Mouse (Mus musculus) T-helper 1 cell (primary cell): ENCODE measurements around the gene Omg.

Experiments used
- in situ Hi-C: fragments of 300-600 bp; cut with MboI, MseI; formaldehyde crosslinking; loops from one replicate; pipeline ENCODE4 v1.15.1; 2025; ENCODE audit warnings: high pct_unique_total_duplicates

Omg gene

DNA sequence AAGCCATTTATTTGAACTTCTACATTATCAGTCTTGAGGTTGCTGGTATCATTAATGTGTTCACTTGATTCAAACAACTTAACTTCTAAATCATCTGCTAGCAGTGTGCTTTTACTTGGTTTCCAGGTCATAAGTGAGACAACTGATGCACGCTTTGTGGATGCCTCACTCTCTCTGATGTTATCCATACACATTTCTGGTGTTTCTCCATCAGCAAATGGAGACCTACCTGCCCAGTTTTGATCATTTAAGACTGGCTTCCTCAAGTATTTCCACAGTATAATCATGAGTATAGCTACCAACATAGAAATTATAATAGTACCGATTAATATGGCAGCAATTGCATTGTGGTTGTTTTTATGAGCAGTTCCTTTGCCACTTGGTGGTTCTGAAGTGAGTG lies 11.9 kb upstream of the Omg start:
- in situ Hi-C loops, result no loop called here

DNA sequence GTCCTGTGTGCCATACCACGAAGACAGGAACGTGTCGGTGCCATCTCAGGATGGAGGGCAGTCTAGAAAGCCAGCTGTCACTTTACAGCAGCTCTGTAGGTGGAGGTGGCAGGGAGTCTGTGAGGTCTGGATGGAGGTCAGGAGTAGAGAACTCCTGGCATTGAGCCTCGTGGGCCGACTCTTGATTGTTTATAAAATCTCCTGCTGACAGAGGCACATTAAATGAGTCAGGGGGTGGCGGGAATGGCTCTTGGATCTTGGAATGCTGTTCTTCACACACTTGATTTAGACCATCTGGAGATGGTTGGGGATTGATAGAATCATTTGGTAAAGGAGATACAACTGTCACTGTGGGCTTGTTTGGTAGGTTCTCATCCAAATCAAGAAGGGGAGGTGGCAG lies 11.4 kb upstream of the Omg start:
- in situ Hi-C loops, result no loop called here

DNA sequence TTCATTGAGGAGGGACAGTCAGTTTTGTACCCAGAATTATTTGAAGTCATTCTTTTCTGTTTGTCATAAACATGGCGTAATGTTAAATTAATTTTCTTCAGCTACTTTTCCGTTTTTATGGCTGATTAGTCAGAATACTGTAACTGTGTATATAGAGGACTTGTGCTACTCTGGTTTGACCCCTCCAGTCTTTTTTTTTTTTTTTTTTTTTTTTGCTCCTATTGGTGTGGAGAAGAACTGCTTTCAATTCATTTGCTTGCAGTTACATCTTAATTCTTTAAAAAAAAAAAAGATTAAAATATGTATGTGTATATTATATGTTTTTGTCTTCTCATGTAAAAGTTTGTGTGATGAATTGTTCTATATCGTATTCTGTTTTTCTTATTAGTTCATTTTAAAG lies 8.1 kb upstream of the Omg start:
- in situ Hi-C loops, result no loop called here

DNA sequence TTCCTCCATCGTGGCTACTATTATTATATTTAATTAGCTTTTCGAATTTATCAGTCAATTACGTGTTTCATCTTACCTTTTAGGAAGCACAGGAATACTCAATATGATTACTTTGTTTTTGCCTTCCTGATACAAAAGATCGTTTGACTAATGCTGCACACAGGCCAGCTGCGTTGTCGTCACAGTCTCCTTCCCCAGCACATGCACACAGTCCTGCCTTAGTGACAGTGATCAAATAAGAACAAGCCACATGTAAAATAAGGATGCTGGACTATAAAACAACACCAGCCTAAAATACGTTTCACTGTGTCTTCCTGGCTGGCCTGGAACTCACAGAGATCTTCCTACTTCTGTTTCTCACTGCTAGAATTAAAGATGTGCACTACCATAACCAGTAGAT lies 622 bp upstream of the Omg start:
- in situ Hi-C loops, result no loop called here

DNA sequence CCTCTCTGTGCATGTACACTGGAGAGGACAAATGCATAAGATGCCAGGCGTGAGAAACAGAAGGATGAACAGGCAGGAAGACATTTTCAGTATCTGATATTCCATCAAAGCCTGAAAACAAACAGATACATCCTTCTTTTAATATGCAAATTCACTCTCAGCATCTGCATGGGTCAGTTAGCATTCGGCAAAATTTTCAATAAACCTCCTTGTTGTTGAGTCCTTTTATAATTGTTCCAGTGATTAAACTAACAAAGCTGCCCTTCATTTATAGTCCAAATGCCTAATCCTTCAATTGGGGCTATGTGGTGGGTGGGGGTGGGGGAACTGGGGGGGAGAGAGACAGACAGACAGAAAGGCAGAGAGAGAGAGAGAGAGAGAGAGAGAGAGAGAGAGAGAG lies 967 bp downstream of the Omg start:
- in situ Hi-C loops, result no loop called here

DNA sequence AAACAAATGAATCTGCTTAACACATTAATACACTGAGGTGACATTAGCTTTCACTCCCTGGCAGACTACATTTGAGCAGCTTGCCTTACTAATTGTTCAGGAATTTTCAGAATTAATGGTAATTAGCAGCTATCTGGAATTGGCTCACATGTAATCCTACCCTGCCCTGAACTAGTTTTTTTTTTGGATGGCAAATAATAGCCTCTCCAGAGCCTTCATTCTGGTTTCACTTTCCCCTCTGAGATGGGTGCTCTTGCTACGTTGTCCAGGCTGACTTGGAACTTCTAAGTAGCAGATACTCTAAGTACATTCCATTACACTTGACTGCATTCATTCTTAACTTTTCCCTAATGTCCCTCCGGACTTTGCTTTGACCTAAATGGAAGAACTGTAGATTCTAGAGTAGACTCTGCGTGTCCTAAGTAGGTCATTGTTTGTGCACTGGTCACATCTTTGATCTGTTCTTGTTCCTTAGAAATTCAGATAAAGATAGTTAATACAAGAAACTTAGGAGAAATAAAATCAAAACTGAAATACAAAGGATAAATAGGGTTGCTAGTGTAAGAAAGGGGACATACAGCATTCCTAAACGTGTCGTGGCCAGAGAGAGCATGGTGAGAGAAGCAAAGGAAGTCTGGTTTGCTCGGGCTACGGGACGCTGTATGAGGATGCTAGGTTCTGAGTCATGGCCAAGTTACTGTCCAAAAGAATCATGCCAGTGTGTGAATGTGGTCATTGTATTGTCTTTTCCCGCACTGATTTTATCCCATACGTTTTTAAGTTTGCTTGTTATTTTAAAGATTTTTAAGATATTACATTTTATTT lies 8.7 kb downstream of the Omg start:
- in situ Hi-C loops, result no loop called here

DNA sequence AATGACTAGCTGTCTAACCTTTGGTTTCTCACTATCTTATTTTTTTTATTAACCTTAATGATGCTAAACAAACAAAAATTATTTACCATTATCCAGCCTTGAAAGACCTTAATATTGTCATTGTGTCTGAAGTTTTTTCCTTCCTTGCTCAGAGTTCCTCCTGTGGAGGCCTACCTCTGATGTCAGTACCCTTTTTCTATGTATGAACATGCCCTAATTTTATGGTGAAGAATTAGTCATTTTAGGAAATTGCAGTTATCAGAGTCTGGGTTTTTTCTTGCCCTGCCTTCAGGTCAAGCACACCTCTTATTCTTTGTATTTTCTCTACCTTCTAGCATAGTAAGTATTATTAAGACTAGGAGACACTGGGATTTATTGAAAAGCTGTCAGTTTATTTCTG lies 19.2 kb downstream of the Omg start:
- in situ Hi-C loops, result no loop called here

DNA sequence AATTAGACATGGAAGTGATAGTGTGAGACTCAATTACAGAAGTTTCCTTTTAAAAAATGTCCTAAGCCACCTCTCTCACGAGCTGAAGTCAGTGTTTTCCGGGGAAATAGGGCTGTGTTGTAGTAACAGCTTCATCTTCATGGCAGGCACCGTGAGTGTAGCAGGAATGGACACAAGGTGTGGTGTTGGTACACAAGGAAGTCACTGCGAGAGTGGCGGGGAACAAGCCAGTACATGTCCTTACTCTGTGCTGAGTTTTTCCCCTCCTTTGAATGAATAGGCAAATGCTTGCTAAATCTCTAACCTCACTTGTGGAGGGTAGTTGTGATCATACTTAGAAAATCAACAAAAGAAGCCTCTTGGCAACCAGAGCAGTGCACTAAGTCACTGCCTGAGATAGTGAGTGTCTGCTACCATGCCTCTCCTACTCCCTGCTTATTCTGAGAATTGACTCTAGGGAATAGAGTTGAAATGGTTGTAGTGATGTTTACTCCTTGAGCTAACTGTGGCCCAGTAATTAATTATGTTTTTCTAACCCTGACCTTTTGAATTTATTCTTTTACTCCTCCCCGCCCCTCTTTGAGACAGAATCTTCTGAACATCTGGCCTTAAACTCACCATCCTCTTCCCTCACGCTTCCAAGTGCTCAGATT lies 19.9 kb downstream of the Omg start:
- in situ Hi-C loops, result no loop called here

DNA sequence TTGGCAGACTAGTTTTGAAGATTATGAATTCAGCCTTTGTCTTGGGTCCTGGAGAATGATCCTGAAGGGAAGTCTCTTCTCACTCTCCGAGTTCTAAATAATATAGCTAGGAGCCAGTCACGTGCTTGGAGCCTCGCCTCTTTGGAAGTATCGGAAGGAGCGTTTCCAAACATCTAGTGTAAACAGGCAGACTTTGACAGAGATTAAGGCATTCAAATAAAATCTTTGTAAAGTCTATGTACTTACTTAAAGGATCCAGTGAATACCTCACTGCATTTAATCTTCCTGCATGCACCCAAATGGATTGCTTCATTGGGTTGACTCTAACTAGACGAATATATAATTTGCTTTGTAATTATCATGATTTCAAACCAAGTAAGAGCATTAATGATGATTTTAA lies 20.5 kb downstream of the Omg start:
- in situ Hi-C loops, result no loop called here

DNA sequence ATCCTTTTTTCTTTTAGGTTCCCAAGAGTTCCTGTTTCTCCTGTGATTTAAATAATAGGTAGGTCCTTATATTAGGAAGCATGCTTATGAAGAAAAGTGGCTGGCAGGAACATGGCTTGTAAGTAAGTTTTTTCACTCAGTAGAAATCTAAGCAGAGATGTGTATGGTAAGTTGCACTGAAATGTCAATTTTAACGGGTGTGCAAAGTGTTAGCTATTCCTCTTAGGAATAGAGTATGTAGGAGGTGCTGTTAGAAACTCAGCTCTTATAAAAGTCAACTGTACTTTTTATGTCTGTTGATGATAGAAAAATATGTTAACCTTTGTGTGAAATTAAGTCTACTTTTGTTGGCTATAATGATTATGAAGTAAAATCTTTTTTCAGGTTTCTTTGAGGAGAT lies 35.8 kb downstream of the Omg start:
- in situ Hi-C loops, result no loop called here

DNA sequence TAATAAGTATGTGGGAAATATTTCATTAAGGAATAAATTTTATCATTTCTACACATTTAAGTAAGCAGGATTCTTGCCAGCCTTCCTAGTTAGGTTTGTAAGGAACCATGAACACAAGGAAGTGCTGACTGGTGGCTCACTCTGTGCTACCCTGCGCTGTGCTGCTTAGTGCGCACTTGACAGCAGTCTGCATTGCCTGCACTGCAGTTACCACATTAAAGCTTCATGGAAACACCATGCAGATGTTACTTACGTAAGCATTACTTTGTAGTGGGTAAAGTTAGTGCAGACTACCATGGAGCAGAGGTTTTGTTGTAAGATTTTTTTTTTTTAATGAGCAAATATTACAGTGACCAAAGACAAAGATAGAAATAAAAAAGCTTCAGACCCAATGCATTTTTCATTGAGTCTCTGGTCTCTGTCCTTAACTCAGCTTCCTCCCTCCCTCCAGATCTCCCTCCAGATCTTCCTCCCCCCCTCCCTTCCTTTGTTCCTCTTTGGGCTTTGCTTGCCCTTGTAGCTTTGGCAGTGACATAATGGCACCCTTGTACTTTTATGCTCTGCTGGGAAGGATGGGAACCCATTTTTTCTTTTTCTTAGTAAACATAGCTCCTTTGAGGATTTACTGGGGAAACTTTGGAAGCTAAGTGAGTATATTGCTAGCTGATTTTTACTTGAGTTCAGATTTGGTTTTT lies 43.0 kb downstream of the Omg start:
- in situ Hi-C loops, result no loop called here

DNA sequence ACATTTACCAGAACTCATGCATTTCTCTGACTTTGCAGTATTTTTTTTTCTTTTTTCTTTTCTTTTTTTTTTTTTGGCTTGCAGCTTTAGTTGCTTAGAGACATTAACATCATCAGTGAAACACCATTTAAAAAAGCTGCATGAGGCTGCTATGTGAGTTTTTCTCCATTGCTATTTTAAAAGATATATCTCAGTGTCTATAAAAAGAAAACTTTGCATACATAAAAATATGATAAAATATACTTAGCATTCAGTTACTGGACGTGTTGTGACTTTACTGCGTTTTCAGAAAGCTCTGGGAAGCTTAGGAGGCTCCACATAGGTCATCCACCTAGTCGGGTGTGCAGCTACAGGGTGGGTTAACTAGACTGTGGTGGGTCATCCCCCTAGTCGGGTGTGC lies 44.0 kb downstream of the Omg start:
- in situ Hi-C loops, result no loop called here

DNA sequence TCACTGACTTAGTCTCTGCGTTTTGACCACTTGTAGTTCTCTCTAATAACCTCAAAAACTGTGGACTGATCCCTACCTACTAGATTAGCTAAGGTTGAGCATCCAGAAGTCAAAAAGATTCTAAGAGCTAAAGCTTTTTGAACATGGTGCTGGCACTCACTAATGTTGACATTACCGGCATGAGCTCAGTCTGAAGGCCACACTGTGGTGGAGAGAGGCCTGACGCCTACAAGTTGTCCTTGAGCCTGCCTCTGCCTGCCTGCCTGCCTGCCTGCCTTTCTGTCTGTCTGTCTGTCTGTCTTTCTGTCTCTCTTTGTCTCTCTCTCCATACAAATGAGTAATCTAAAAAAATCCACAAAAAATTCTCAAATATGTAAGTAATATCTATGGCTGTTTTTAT lies 46.0 kb downstream of the Omg start:
- in situ Hi-C loops, result no loop called here

DNA sequence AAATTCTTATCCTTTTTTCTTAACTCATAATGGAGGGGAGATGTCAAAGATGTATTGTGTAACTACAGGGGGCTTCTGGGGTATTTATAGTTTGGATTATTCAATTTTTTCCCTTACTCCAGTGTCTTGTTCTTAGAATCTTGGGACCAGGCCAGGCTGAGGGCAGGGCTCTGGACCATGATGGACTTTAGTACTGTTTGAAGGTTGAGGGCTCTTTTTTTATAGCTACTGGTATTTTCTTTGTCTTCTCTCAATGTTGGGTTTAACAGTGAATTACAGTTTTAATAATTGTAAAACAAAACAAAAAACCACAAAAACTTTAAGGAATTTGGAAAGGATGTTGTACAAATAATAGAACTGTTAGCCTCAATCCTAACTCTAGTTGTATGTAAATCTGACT lies 50.9 kb downstream of the Omg start:
- in situ Hi-C loops, result no loop called here
